Mouse (Mus musculus): Measurements from ENCODE around the gene Rprml.
A peak's percentile ranks its signal among the peaks of the same experiment; 100 is the strongest.

- no peak for TF ChIP-seq CTCF (IDR thresholded peaks at IDR 0.05; ENCODE audit: control insufficient read depth, insufficient read depth, insufficient read length)
- no peak for TF ChIP-seq CEBPB (IDR thresholded peaks at IDR 0.05; ENCODE audit: low read depth)
- TF ChIP-seq MYOD1 (IDR thresholded peaks at IDR 0.05; ENCODE audit: control insufficient read depth, insufficient read length, low read depth) = peak; percentile 73
- no peak for TF ChIP-seq MAX (IDR thresholded peaks at IDR 0.05)
- TF ChIP-seq MYOG (IDR thresholded peaks at IDR 0.05; ENCODE audit: control insufficient read depth, extremely low read depth, insufficient read length) = no peak
- no peak for TF ChIP-seq USF1 (IDR thresholded peaks at IDR 0.05; ENCODE audit: low read depth)
- TF ChIP-seq FOSL1 (IDR thresholded peaks at IDR 0.05; ENCODE audit: insufficient read depth, low read length, poor library complexity, severe bottlenecking) = no peak
These were observed 37.3 kb downstream of the Rprml start for GRCm38 (mm10) chr11:103686706-103687105.

All from C2C12 (cell line).